Mouse (Mus musculus): ENCODE data around the gene Gramd1b.
A peak's percentile ranks its signal among the peaks of the same experiment; 100 is the strongest.
"Not testable (repeated sequence)": the region's sequence is repeated elsewhere in the genome, so short reads cannot be mapped to it uniquely, and the experiment has no call there.

Gene Gramd1b

DNA sequence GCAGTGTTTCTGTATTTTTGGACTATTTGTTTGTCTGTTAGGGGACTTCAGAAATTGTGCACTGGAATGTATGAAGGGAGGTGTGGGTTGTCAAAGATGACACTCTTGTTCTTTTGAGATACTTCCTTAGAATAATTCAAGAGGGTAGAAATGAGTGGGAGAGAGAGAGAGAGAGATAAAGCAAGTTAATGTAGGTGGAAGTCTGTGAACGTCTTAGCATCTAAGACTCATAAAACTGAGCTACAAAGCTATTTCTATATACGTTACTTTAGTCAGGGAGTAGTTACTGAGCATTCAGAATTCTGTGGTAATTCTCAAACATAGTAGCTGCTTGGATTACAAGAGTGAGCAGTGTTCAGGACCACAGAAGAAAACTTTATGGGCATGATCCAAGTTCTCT, 19.2 kb downstream of the Gramd1b start:
- DNase-seq (ENCODE audit: low spot score), result no peak

- no peak for DNase-seq (ENCODE audit: low spot score)
These were observed 21.7 kb downstream of the Gramd1b start for GRCm38 (mm10) chr9:40509479-40509878.

- no peak for DNase-seq (ENCODE audit: low spot score)
These were observed 24.6 kb downstream of the Gramd1b start for GRCm38 (mm10) chr9:40506576-40506975.

DNA sequence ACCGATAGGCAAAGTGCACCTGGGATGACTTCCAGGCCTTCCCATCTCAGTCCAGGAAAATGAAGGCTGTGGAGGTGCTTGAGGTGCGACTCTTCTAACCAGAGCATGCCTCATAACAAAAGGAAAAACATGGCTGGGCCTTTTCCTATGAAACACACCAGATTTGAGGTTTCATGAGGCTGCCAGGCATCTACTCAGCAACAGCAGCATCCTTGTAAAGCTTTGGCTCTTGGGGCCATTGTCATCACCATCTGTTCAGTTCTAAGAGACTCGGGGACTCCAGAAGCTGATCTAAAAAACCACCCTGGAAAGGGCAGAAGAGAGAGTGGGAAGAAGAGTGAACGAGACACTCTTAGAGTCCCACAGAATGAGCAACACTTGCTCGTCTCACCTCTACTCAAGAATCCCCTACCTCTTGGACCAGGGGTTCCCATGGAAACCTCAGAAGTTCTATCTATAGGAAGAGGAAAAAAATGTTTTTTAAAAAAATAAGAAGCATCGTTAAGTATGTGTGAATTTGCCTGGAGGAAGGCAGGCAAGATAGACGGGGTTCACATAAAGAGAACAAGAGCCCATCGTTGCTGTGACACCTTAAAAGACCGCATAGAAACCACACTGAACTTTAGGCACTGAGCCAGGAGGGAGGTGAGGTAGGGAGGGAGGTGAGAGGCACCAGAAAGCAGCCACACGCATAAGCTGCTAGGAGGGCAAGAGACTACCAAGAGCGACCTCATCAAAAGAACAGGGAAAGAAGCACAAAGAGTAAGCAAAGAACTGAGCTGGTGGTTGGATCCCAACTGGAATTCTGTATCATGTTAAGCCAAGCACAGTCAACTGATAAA, 25.5 kb downstream of the Gramd1b start:
- DNase-seq (ENCODE audit: low spot score), result no peak

GRCm38 (mm10) chr9:40504886-40505285, 26.3 kb downstream of the Gramd1b start:
- no peak for DNase-seq (ENCODE audit: low spot score)

DNA sequence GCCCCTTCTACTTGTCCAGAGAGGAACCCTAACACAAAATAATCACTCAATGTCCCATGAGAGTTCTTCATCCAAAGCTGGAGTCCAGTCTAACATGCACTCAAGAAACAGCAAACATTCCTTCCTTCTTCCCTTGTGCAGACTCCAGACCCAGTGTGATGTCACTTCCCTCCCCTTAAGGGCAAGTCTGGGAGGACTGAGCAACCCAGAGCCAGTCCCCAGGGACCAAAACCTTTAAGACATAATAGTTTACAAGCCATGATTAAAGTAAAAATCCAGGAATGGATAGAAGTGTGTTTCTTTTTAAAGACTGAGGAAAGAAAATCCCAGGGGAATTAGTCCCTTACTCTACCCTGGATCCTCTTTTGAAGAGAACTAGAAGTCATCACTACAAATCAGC, 30.5 kb downstream of the Gramd1b start:
- DNase-seq (ENCODE audit: low spot score), result peak; percentile 63

DNA sequence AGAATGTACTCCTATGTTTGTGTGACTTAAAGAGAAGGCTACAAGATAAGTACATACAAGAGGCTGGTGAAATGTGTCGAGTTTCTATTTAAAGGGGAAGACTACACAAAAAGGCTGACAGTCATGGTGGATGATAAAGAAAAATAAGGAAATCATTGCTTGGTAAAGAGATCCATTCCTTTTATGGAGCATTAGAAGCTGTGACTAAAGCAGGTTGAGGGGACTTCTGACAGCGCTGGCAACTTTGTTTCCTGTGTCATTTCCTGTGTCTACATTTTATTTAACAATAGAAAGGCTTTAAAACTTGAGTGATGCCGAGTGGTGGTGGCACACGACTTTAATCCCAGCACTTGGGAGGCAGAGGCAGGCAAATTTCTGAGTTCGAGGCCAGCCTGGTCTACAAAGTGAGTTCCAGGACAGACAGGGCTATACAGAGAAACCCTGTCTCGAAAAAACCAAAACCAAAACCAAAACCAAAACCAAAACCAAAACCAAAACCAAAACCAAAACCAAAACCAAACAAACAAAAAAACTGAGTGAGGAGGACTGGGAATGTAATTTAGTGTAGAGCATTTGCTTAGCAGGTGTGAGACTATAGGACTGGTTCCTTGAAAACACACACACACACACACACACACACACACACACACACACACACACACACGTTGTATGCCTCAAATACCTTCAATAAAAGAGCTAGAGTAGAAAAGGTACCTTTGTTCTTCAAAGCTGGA, 48.7 kb downstream of the Gramd1b start:
- not testable (repeated sequence) for DNase-seq (ENCODE audit: low spot score)

GRCm38 (mm10) chr9:40481271-40481670, 49.9 kb downstream of the Gramd1b start:
- no peak for DNase-seq (ENCODE audit: low spot score)

DNA sequence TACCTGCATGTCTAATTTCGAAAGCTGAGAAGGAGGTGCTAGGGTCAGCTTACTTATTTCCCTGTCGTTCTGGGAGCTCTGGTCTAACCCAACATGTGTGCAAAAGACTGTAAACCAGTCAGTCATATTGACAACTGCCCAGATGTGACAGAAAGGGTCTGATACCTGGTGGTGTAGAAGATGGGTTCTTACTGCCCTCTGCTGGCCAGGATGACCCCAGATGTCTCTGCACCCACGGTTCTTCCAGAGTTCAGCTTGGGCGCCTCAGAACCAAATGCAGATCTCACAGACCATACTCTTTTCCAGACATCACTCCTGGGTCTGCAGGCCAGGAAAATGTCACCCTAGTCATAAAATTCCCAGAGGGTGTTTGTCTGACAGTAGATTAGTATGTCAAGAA, 51.9 kb downstream of the Gramd1b start:
- no peak for DNase-seq (ENCODE audit: low spot score)

GRCm38 (mm10) chr9:40478146-40478900, 52.9 kb downstream of the Gramd1b start:
- DNase-seq (ENCODE audit: low spot score), result no peak

DNA sequence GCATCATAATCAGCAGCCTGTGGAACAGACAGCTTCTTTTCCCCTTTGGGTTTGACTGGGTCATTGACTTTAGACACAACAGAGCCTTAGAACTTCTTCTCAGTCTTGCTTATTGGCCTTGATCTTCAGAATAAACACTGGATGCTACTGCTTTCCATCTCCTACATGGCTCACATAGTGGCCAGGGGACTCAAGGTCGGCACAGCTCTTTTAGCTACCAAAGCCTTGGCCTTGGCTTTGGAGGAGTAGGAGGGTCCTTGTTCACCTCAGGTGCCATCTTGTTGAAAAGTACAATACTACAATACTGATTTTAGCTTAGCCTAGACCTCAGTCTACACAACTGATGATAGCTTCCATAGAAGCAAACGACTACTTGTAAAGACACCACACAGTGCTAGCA, 53.6 kb downstream of the Gramd1b start:
- DNase-seq (ENCODE audit: low spot score), result no peak

DNA sequence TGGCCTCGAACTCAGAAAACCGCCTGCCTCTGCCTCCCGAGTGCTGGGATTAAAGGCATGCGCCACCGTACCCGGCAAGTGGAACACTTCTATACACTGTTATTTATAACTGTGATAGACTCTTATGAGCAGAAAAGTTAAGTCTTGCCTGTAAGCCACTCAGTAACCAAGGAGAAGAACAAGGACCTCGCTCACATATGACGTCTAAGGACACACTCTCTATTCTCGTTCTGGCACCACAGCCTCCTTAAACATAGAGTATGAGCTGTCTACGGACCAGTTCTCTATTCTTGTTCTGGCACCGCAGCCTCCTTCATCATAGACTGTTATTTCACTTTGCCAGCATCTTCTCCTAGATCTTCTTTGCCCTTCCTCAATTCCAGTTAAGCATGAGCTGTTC, 55.1 kb downstream of the Gramd1b start:
- DNase-seq (ENCODE audit: low spot score), result no peak

DNA sequence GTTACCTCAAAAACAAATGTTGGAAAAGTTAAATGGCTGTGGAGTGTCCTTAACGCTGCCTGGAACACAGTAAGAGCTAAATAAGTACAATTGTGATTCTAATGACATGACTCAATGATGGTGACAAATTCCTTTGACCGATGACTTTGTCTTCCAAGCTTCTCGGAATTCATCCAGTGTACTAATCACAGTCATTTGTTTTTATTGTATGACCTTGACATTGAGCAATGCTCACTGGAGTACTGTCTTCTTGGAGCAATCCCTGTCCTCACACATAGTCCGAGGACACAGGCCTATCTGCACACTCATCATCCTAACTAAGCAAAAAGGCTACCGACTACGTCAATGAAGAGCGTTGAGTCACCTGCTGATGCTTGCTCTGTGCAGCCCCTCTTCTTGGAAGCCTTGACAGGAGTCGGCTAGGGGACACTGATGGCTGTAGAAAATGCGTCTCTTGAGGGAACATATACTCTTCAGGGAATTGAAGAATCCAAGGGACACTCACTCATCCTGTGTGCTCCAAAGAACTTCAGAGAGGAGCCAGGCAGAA, 58.1 kb downstream of the Gramd1b start:
- DNase-seq (ENCODE audit: low spot score), result no peak

- DNase-seq (ENCODE audit: low spot score), result no peak
These were observed 61.6 kb downstream of the Gramd1b start for GRCm38 (mm10) chr9:40469403-40470137.

GRCm38 (mm10) chr9:40466782-40467181, 64.4 kb downstream of the Gramd1b start:
- no peak for DNase-seq (ENCODE audit: low spot score)

GRCm38 (mm10) chr9:40465596-40465995, 65.6 kb downstream of the Gramd1b start:
- DNase-seq (ENCODE audit: low spot score), result no peak

DNA sequence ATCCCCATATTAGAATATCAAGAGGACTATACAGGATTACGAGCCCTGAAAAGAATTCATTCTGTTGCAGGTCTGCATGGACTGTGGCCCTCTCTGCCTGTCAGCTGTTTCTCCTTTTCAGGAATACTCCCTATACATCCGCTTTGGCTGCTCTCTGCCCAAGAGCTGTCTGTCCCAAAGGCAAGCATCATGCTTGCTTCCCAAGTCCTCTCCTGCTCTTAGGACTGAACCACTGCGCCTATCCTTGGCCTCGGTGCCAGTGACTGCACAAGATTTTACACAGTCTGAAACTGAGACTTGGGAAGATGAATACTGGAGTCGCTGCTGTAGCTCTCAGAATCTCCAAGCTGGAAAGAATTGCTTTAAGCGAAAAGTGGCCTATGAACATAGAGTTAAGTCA, 68.8 kb downstream of the Gramd1b start:
- no peak for DNase-seq (ENCODE audit: low spot score)

- DNase-seq (ENCODE audit: low spot score), result no peak
These were observed 70.4 kb downstream of the Gramd1b start for GRCm38 (mm10) chr9:40460781-40461180.

DNA sequence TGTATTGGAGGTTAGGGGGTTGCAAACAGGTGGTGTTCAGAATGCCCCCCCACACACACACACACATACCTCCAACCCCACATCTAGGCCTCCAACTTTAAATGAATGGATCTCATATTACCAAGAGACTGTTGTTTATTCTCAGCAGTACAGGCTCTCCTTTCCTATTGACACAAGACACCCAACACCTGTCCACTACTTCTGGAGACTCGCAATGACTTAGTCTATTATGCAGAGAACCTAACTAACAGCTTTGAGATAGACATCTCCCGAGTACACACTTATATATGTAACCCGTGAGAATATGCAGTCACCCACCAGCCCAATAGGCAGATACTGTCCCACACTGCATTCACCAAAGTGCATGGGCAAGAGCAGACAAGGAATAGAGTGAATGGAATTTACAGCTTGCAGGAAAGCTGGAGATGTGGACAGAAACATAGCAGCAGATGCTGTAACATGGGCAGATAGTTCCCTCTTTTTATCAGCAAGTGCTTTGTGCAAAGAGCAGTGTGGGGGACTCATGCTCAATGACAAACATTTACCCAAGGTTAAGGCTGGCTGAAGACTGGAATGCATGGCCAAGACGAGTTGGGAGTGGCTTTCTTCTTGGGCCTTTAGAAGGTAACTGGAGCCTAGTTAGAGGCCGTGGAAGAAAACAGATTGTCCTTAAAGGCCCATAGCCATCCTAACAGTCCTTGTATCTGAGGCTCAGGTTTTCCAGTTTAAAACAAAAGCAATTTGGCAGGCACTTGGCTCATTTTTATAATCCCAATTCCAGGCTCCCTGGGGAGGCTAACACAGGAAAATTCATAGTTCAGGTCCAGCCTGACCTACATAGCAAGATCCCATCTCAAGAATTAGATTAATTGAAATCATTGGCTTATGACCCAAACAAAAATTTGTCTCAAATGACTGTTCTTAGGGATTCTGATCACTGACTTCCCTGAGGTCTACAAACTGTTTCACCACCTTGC, 71.6 kb downstream of the Gramd1b start:
- no peak for DNase-seq (ENCODE audit: low spot score)

GRCm38 (mm10) chr9:40458559-40459303, 72.5 kb downstream of the Gramd1b start:
- DNase-seq (ENCODE audit: low spot score), result no peak
